Mouse (Mus musculus) E14TG2a.4 (cell line): ENCODE measurements around the gene Cluh.

Experiments used
- CTCF ChIP-seq: conservative IDR thresholded peaks from 2 replicates; pipeline ENCODE4 v1.5.1; 2014; ENCODE audit warnings: low read length
- POU5F1 ChIP-seq: IDR thresholded peaks from 2 replicates; pipeline ENCODE4 v1.6.1; 2014; ENCODE audit warnings: low read length, borderline replicate concordance

- TF ChIP-seq CTCF = no peak
- no peak for TF ChIP-seq POU5F1
Measured at GRCm38 (mm10) chr11:74670151-74670550, 20.9 kb downstream of the Cluh start.
